Mouse (Mus musculus) neural tube, embryonic 14.5 days (tissue): ENCODE results near the gene Nfx1. TPM values are rescaled to one million over a fixed set of nuclear protein-coding genes. Genes with fewer than 3 reads are reported as not detected.

Experiments used
- ATAC-seq: fragments of 200-750 bp; cut with Nextera tagmentation; 2 replicates; pipeline ENCODE4 v1.8.0; 2017; ENCODE audit warnings: low read depth, mild to moderate bottlenecking, moderate TSS enrichment, moderate library complexity
- H3K27ac ChIP-seq: fragments of 300-500 bp; sonication (generic); 2 replicates; pipeline ENCODE4 v1.5.1; 2014; ENCODE audit warnings: low read depth, mild to moderate bottlenecking, control low read depth, low read length, moderate library complexity, mixed read lengths
- H3K27me3 ChIP-seq: fragments of 300-500 bp; sonication (generic); 2 replicates; pipeline ENCODE4 v1.6.1; 2014; ENCODE audit warnings: low read length; ENCODE audit not compliant: control insufficient read depth, insufficient read depth
- H3K36me3 ChIP-seq: fragments of 300-500 bp; sonication (generic); 2 replicates; pipeline ENCODE4 v1.6.1; 2014; ENCODE audit warnings: low read length, mixed read lengths; ENCODE audit not compliant: control insufficient read depth, insufficient read depth
- H3K4me1 ChIP-seq: fragments of 300-500 bp; sonication (generic); 2 replicates; pipeline ENCODE4 v1.6.1; 2014; ENCODE audit warnings: low read length; ENCODE audit not compliant: control insufficient read depth, insufficient read depth
- H3K4me2 ChIP-seq: fragments of 300-500 bp; sonication (generic); 2 replicates; pipeline ENCODE4 v1.6.1; 2014; ENCODE audit warnings: mild to moderate bottlenecking, low read depth, low read length, control low read depth
- H3K4me3 ChIP-seq: fragments of 300-500 bp; sonication (generic); 2 replicates; pipeline ENCODE4 v1.5.1; 2014; ENCODE audit warnings: low read depth, low read length, control low read depth, mixed read lengths
- H3K9ac ChIP-seq: fragments of 300-500 bp; sonication (generic); replicated peaks from 2 replicates; pipeline ENCODE4 v1.6.1; 2014; ENCODE audit warnings: low read depth, mild to moderate bottlenecking, control low read depth, low read length, mixed read lengths
- H3K9me3 ChIP-seq: fragments of 300-500 bp; sonication (generic); 2 replicates; pipeline ENCODE4 v1.6.1; 2016; ENCODE audit warnings: low read length; ENCODE audit not compliant: control insufficient read depth
- WGBS: fragments of 180-500 bp; shearing (Covaris S2); extraction: QIAGEN DNeasy Blood & Tissue Kit; methylation state at CpG from one replicate; pipeline ENCODE4 v1.1.7; 2014; 5-methylcytosine and 5-hydroxymethylcytosine counted together
- polyA plus RNA-seq: library from polyadenylated mRNA; unstranded; fragments of >200 nt; fragmentation: Nextera tagmentation; extraction: Ambion mirVana; gene quantifications from 2 replicates; pipeline ENCODE4 v1.2.1, GENCODE M21; 2014

Gene Nfx1
- polyA plus RNA-seq, 1 experiment from 2014 or later: 126 TPM

GRCm38 (mm10) chr4:41027872-41028271 lies 57.2 kb downstream of the Nfx1 start:
- Histone ChIP-seq H3K4me1 (no peaks in the 10 kb centered on the region), H3K4me2 (no peak overlapping the region), H3K27ac (no peak overlapping the region), H3K4me3 (no peak overlapping the region), H3K36me3 (peaks cover 15% of the 10 kb centered on the region), H3K9me3 (no peaks in the 10 kb centered on the region), H3K27me3 (no peaks in the 10 kb centered on the region), H3K9ac (no peak overlapping the region)
- no peak for ATAC-seq
- 89% methylated on average over 3 of the region's 3 CpGs for WGBS

GRCm38 (mm10) chr4:41028272-41028671 lies 57.6 kb downstream of the Nfx1 start:
- WGBS: 90% methylated on average over 4 of the region's 4 CpGs
- no peak overlapping the region for H3K27ac ChIP-seq
- no peak overlapping the region for H3K4me2 ChIP-seq
- H3K4me1 ChIP-seq: no peaks in the 10 kb centered on the region
- H3K27me3 ChIP-seq: no peaks in the 10 kb centered on the region
- H3K36me3 ChIP-seq: peaks cover 11% of the 10 kb centered on the region
- no peaks in the 10 kb centered on the region for H3K9me3 ChIP-seq
- no peak overlapping the region for H3K4me3 ChIP-seq
- no peak for ATAC-seq
- H3K9ac ChIP-seq: no peak overlapping the region

GRCm38 (mm10) chr4:41029372-41029771 lies 58.7 kb downstream of the Nfx1 start:
- no peaks in the 10 kb centered on the region for H3K4me1 ChIP-seq
- 0 out of 2 replicates have a peak, but pooled peaks cover 2% of the 10 kb centered on the region for H3K36me3 ChIP-seq
- H3K4me3 ChIP-seq: no peak overlapping the region
- no peaks in the 10 kb centered on the region for H3K9me3 ChIP-seq
- no peak overlapping the region for H3K4me2 ChIP-seq
- no peak overlapping the region for H3K9ac ChIP-seq
- no peaks in the 10 kb centered on the region for H3K27me3 ChIP-seq
- no peak for ATAC-seq
- H3K27ac ChIP-seq: no peak overlapping the region
- 90% methylated on average over 5 of the region's 5 CpGs for WGBS

DNA sequence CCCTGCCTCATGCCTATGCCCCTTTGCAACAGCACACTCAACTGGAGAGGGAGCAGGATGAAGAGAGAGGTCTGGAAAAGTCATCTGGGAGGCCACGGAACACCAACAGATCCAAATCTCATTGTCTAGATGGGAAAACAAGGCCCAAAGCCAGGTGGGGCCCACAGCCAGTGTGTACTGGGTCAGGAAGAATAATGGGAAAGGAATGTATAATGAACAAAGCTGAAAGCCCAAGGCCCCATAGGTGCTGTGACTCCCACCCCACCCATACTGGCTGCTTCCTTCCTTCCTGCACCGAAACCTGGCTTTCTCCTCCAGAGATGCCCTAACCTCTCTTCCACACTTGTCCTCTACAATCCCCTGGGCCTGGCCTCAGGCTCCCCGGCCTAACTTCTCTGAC lies 60.5 kb downstream of the Nfx1 start:
- WGBS: 86% methylated on average over 3 of the region's 3 CpGs
- Histone ChIP-seq H3K27me3 (no peaks in the 10 kb centered on the region), H3K9ac (no peak overlapping the region), H3K36me3 (no peaks in the 10 kb centered on the region), H3K9me3 (no peaks in the 10 kb centered on the region), H3K4me2 (no peak overlapping the region), H3K4me3 (no peak overlapping the region), H3K27ac (no peak overlapping the region), H3K4me1 (no peaks in the 10 kb centered on the region)
- ATAC-seq: no peak

- Histone ChIP-seq H3K27me3 (no peaks in the 10 kb centered on the region), H3K9me3 (no peaks in the 10 kb centered on the region), H3K36me3 (no peaks in the 10 kb centered on the region), H3K4me1 (no peaks in the 10 kb centered on the region), H3K9ac (no peak overlapping the region), H3K27ac (no peak overlapping the region), H3K4me3 (no peak overlapping the region), H3K4me2 (no peak overlapping the region)
- ATAC-seq: no peak
- WGBS: 73% methylated on average over 3 of the region's 3 CpGs
These were observed 67.2 kb downstream of the Nfx1 start for GRCm38 (mm10) chr4:41037942-41038341.

DNA sequence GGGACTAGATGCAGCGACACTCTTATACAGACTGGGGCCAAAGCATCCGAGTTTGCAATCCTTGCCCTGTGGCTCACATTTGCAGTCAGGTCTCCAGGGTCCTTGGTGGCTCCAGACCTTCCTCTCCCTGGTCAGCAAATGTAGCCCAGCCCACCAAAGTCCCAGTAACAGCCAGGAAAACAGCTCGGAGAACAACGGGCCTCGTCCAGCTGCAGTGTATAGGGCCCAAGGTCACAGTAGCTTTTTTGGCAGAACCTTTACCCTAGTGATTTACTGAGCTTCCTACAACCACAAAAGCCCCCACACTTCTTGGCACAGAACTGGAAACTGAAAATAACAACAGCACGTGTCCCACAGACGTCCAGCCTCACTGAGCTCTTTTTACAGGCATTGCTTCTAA lies 70.3 kb downstream of the Nfx1 start:
- 76% methylated on average over 7 of the region's 7 CpGs for WGBS
- no peaks in the 10 kb centered on the region for H3K9me3 ChIP-seq
- ATAC-seq: no peak
- H3K4me2 ChIP-seq: no peak overlapping the region
- no peak overlapping the region for H3K4me3 ChIP-seq
- H3K36me3 ChIP-seq: no peaks in the 10 kb centered on the region
- H3K27ac ChIP-seq: no peak overlapping the region
- H3K27me3 ChIP-seq: no peaks in the 10 kb centered on the region
- no peaks in the 10 kb centered on the region for H3K4me1 ChIP-seq
- H3K9ac ChIP-seq: no peak overlapping the region

GRCm38 (mm10) chr4:41042880-41043279 lies 72.2 kb downstream of the Nfx1 start:
- WGBS: 84% methylated on average over 12 of the region's 12 CpGs
- H3K36me3 ChIP-seq: no peaks in the 10 kb centered on the region
- H3K4me3 ChIP-seq: no peak overlapping the region
- no peak overlapping the region for H3K27ac ChIP-seq
- ATAC-seq: no peak
- H3K4me1 ChIP-seq: no peaks in the 10 kb centered on the region
- H3K27me3 ChIP-seq: no peaks in the 10 kb centered on the region
- no peak overlapping the region for H3K4me2 ChIP-seq
- no peak overlapping the region for H3K9ac ChIP-seq
- H3K9me3 ChIP-seq: no peaks in the 10 kb centered on the region

DNA sequence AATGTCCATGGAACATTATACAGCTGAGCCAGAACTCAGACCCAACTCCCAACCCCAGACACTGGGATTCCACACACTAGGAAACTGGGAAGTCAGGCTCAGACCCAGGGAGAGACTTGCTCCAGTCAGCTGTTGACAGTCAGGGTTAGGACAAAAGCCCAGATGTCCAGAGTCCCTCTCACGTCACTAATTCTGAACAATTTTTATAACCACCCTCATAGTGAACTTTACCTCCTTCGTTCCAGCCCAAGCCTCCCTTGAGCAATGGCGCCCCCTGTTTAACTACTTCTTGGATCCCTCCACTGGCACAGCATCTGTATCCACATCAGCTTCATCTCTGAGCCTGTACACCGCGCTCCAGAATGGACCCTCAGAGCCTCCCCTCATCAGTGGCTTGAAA lies 73.3 kb downstream of the Nfx1 start:
- no peaks in the 10 kb centered on the region for H3K4me1 ChIP-seq
- H3K27me3 ChIP-seq: no peaks in the 10 kb centered on the region
- ATAC-seq: no peak
- 83% methylated on average over 5 of the region's 5 CpGs for WGBS
- H3K27ac ChIP-seq: no peak overlapping the region
- no peak overlapping the region for H3K9ac ChIP-seq
- no peaks in the 10 kb centered on the region for H3K36me3 ChIP-seq
- H3K4me2 ChIP-seq: no peak overlapping the region
- H3K4me3 ChIP-seq: no peak overlapping the region
- no peaks in the 10 kb centered on the region for H3K9me3 ChIP-seq

DNA sequence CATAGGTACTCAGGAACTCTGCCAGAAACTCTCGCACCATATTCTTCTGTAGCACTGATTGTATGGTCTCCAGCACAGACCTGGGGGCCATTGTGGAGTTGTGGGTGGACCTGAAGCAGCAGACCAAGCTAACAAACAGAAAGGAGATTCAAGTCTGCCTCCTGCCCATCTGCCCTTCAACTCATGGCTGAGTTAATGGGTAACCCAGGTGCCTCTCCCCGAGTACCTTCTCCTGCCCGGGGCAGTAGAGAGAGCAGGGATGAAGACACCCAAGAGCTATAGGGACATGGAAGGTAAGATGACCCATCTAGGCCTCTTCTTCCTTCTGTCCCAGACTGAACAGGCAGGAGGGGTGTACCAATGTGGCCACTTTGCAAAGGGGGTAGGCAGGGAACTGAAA lies 74.6 kb downstream of the Nfx1 start:
- no peak overlapping the region for H3K27ac ChIP-seq
- no peaks in the 10 kb centered on the region for H3K9me3 ChIP-seq
- ATAC-seq: no peak
- H3K27me3 ChIP-seq: no peaks in the 10 kb centered on the region
- H3K4me3 ChIP-seq: no peak overlapping the region
- H3K4me1 ChIP-seq: no peaks in the 10 kb centered on the region
- no peak overlapping the region for H3K4me2 ChIP-seq
- no peak overlapping the region for H3K9ac ChIP-seq
- no peaks in the 10 kb centered on the region for H3K36me3 ChIP-seq
- 85% methylated on average over 3 of the region's 3 CpGs for WGBS
